Mouse (Mus musculus) liver, adult 2 months (tissue): ENCODE measurements around the gene Msh3.

Experiments used
- CTCF ChIP-seq: fragments of 200-500 bp; IDR thresholded peaks from 2 replicates; pipeline ENCODE4 v1.5.1; 2011; ENCODE audit warnings: low read depth, low read length, control low read depth
- POLR2A ChIP-seq: fragments of 200-500 bp; IDR thresholded peaks from 2 replicates; pipeline ENCODE4 v1.6.1; 2011; ENCODE audit warnings: low read length, control low read depth; ENCODE audit not compliant: insufficient read depth; ENCODE audit errors: extremely low read depth

DNA sequence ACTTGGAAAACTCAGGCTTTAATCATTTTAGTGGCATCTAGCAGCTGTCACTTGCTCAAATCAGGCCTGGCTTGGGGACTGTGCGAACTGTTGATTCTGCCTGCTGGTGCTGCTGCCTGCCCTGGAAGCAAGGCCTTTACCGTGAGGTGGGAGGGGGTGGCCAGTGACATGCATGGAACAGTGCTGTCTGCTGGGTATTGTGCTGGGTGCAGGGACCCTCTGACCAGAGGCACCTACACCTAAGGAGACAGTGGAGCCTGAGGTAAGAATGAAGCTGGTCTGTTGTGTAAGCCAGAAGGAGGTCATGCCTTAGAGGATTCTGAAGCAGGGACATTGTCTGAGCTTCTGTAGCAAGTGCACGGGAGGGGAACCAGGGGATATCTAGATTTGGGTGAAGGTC, 16.0 kb upstream of the Msh3 start:
- TF ChIP-seq POLR2A (no peak), CTCF (no peak)
